Mouse (Mus musculus) spleen, adult 18-20 months (tissue): ENCODE results near the gene Abcc4.

ENCODE experiments used
- DNase-seq, 2 experiments: peaks; one replicate each; pipeline ENCODE4 v3.0.0; 2022; ENCODE audit warnings: mixed read lengths in 2 of 2

The Abcc4 gene

DNA sequence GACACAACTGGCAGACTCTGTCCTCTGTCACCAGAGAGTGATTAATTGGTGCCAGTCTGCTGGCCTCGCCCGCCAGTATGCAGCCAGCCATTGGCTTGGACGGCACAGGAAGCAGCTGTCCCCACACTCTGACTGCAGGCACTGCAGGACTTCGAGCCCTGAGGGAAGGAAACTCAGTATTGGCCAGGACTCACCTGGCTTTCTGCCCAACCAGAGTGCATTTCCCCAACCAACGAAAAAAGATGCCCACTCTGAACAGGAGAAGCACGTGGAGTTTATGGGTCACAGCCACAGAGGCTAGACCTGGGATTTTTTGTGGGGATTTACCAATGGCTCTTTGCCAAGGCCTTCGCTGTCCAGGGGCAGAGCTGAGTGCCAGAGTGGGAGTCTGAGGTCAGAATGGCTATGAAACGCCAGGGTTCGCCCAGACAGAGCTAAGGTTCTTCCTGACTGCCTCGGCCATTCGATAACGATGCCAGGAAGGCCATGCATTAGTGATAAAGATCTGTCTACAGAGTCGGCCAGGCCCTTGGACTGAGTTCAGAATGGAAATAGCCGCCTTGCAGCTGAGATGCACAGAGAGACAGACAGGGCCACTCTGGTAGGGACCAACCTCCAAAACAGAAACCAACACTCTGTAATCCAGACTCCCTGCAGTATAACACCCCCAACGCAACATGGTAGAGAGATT is 70.4 kb downstream of the Abcc4 start:
- DNase-seq: no peak

DNA sequence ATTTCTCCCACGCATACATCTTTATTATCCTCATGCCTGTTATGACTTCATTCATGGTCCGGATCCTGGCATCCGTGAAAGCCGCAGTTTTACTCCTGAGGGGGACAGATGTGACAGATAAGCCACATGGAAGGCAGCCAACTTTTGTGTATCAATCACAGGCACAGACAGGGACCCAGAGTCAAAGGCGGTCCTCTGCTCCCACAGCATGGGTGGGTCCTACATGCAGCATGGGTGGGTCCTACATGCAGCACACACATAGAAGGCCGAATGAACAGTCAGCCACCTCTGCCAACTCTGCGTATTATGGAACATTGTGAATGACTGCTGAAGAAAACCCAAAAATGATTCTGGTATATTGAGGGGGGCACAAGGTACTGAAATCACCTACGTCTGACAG is 76.4 kb downstream of the Abcc4 start:
- DNase-seq: no peak

- DNase-seq: no peak
Observed at GRCm38 (mm10) chr14:118621449-118621789, 84.6 kb downstream of the Abcc4 start.

- DNase-seq: no peak
Observed at GRCm38 (mm10) chr14:118620773-118621448, 85.1 kb downstream of the Abcc4 start.

GRCm38 (mm10) chr14:118616698-118617311 is 89.2 kb downstream of the Abcc4 start:
- peak in 1 of 2 experiments; percentile 44 for DNase-seq

DNA sequence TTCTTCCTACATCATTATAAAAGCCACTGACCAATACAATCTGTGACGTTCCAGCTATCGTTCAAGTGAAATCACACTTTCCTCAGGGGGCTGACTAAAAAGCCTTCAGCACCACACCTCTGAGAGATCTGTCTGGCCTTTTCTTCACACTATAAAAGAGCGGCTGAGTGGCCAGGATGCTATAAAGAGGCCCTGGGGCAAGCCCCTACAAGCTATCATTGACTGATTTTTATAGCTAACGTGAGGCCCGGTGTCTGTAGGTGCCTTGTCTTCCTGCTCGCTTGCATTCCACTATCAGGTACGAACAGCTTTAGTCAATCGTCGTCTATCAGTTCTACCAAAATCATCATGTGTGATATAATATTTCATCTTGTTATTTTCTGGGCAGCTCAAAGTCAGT is 92.3 kb downstream of the Abcc4 start:
- DNase-seq: no peak

DNA sequence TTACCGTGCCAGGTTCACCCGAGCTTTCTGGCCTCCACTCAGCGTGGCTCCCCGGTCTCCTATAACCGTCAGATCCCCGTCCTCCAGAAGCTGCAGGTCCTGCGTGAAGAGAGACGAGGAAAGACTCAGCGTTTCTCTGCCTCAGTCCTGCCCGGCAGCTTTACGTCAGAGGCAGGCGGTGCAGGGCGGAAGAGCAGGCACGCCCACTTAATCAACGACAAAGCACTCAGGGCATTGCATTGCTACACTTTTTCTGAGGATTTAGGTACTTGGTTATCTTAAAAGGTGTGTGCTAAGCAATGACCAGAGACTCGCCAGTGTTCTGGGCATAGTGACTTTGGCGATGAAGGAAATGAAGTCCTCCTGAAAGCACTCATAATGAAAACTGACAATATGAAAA is 94.3 kb downstream of the Abcc4 start:
- DNase-seq: no peak

DNA sequence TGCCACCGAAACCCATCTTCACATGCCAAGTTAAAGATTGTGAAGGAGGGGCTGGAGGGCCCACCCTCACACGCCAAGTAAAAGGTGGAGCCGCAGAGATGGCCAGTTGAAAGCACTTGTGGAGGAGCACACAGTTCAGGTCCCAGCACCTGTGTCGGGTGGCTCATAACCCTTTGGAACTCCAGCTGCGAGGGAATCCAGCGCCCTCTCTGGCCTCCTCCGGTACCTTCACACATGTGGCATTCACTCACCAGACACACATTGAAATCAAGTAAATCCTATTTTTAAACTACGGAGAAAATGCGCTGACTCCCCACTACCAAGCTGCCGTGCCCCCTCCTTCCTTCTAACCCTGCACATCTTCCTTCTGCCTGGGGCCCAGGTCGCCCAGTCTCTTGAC is 95.2 kb downstream of the Abcc4 start:
- DNase-seq: no peak

- DNase-seq: no peak
Observed at GRCm38 (mm10) chr14:118608816-118609465, 97.1 kb downstream of the Abcc4 start.

DNA sequence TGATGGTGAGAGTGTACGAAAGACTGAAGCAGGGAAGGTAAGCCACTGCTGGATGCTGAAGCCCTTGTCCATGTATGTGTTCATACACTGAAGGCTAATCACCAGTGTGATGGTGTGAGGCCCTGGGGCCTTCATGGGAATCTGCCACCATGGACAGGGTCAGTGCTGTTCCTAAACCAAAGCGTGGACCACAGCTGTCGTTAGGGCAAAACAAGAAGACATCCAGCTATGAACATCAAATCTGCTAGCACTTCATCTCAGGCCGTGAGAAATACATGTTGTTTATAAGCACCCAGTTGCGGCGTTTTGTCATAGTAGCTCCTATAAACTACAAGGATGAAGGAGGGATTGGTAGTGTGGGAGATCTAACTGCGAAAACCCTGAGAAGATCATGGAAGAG is 97.7 kb downstream of the Abcc4 start:
- no peak for DNase-seq

DNA sequence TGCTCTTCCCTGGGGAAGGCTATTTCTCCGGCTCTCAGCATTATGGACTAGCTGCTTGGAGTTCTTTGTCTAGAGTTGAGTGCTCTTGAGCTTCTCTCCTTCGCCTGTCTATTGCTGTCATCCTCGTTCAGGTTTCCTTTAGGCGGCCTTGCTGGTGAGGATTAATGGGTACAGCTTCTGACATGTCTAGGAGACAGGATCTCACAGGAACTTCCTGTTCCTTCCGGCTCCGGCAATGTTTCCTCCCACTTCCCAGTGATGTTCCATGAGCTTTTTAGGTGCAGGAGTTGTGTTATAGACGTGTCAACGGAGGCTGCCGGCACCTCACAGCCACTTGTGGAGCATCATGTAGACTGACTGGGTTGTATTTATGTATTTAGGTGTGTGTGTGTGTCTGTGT is 99.5 kb downstream of the Abcc4 start:
- DNase-seq: no peak

- DNase-seq: no peak
Observed at GRCm38 (mm10) chr14:118604903-118605302, 101.1 kb downstream of the Abcc4 start.

DNA sequence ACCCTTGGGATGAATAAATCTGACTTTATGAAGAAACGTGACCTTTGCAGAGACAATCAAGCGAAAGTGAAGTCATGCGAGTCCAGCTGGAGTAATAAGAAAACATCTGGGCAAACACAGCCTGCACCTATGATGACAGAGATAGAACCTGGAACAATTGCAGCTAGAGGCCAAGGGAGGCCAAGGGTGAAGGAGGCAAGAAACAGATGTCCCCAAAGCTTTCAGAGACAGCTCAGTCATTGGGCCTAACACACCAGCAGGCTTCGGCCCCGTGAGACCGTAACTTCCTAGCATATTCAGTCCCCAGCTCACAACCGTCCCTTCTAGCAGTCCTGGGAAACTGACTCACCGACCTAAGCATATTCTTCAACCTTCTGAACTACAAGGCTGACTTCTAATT is 104.0 kb downstream of the Abcc4 start:
- no peak for DNase-seq

DNA sequence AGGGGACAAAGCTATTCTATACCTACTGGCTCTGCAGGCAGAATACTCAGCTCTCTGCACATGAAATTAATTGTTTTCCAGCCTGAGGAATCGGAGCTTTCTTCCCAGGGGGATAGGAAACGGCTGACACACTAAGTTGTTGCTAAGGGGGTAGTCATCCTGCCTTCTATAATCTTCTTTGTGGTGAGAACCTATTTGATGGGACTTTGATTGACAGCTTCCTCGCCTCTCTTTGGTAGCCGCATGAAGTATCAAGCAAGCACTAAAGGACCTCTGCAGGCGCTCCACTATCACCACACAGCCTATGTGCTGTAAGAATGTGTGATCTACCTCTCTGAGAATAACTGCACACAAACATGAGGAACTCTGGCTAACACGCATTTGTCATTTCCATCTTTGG is 105.3 kb downstream of the Abcc4 start:
- DNase-seq: no peak

- no peak for DNase-seq
Observed at GRCm38 (mm10) chr14:118598757-118599156, 107.3 kb downstream of the Abcc4 start.

DNA sequence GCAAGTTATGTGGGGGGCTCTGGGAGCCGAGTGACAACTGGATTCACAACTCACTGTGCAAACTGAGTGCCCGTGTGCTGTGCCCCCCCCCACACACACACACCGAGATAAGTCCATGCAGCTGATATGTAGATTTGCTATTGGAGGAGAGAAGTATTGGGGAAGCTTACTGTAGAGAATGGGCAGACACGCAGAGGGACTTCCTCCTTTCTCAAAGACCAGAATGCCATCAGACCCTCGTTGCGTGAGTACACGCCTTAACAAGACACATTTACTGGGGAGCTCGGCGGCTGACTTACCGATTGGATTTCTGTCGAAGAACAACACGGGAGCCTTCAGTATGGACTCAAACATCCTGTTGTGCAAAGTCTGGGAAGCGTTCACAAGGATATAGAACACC is 111.6 kb downstream of the Abcc4 start:
- DNase-seq: no peak

DNA sequence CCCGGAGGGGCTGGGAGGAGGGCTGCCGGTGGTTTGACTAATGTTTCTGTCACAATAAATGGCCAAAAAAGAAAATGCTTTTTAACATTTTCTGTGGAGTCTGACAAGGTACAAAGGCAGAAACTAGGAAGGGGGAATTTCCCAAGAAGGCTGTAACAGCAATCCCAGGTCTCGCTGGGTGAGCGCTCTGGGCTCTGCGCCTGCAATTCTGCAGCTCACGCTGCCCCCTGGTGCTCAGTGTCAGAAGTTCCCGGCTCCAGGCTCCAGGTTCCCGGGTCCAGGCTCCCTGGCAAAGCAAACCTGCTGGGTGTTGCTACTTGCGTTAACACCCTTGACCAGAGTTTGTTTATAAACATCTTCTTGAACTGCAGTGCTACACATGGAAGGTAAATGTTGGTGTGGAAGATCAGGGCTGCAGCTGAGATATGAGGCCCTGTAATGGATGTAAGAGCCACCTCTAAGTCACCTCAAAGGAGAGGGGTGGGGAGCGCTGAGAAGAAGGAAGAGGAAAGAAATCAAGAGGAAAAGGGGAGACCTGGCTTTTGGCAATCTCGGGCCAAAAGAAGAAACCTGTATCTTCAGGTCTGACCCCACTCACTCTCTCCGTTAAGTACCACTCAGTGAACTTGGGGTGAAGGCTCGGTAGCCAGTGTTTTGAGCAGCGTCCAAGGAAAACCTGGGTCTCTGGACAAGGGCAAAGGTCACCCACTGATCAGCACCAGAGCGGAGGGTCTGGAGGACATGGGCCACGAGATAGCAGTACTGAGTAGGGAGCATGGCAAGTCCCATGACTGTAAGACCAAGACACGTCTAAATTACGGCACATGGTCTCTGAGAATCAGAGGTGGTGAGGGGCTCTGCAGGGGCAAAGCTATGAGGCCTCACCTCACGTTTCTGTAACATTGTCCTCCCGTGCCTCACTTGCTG is 114.3 kb downstream of the Abcc4 start:
- DNase-seq: peak in 1 of 2 experiments; percentile 46

GRCm38 (mm10) chr14:118582333-118582941 is 123.6 kb downstream of the Abcc4 start:
- no peak for DNase-seq

DNA sequence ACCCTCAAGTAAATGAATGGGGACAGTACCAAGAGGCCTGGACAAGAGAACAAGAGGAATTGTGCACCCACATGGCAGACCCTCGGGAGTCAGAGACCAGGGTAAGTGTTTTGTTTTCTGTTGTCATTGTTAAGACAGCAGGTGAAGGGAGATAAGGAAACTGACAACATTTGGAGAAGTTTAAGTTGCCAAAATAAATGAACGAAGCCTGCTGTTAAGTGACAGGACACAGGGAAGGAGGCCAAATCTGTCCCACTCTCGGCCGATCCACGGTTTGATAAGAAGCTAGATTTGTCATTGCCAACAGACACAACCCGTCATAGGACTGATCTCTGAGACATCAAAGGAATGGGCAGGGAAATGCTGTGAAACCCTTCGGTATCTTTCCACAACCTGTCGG is 124.3 kb downstream of the Abcc4 start:
- no peak for DNase-seq

DNA sequence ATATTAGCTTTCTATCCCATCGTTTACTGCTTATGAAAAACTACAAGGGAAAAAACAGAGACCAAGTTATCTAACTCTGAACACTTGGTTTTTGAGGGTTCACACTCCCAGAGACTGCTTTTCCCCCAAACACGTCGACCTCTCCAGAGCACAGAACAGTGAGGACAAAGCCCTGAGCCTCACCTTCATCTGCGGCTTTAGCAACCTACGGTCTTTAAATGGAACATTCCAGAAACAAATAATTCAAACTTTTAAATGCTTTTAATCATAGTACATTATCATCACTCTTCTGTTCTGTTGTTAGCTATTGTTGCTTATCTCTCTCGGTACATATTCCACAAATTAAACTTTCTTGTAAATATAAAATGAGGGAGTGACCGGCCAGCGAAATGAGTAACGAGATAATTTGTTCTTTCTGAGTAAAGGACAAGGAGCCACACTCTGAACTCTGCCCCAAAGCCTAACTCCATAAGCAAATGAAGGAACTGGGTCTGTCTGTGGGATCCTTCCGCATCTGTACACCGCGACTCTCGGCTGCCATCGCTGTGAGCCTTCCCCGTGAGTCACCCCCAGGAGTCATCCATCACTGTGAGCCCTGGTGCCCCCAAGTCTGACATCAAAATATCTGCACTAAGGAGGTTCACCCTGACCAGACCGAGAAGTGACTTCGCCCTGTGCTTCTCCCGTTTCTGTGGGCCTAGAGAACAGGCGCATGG is 126.8 kb downstream of the Abcc4 start:
- no peak for DNase-seq

DNA sequence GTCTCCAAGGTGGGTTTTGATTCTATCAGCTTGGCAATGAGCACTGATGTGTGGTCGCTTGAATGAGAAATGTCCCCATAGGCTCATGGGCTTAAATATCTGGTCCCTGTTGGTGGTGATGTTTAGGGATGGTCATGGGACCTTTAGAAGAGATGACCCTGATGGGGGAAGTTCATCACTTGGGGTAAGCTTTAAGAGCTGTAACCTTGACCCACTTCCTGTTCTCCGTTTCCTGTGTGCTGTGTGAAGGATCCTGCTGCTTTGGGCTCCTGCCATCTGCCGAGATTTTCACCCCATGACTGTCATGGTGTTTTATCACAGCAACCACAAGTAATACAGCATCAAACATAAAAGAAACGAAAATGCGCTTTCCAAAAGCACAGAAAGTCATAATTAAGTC is 128.1 kb downstream of the Abcc4 start:
- no peak for DNase-seq
